Mouse (Mus musculus): ENCODE data around the gene Gm3298. TPM values are rescaled to one million over a fixed set of nuclear protein-coding genes. Genes with fewer than 3 reads are reported as not detected.
"Not testable (repeated sequence)": the region's sequence is repeated elsewhere in the genome, so short reads cannot be mapped to it uniquely, and the experiment has no call there.

The Gm3298 gene
- not detected in 2 replicates for polyA plus RNA-seq (2016; fragmentation: Nextera tagmentation; extraction: Ambion mirVana)

DNA sequence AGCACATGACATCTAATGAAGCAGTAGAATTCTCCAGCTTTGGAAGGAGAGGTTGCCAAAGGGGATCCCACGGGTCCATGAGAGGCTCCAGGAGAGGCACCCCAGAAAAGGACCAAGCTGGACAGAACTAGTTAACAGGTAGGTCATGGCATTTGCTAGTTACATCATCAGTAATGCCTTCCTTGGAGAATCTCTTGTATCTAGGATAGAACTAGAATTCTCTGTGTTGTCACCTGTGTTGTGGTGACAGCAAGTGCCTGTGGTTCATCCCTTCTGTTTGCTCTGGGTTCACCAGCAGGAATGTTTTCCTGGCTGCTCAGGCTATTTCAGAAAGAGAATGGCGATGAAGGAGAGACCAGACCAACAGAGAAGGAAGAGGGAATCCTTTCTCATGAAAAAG, at the start of gene Gm3298:
Gene Gm3298 (plus strand): TSS at position 301 of the 400 bp plus-strand sequence.
- not testable (repeated sequence) for H3K27me3 ChIP-seq (ENCODE audit: low read depth, poor library complexity, severe bottlenecking); H3K9me3 ChIP-seq (replicated peaks); H3K27ac ChIP-seq (replicated peaks); DNase-seq (ENCODE audit: low spot score); H3K4me3 ChIP-seq; H3K4me1 ChIP-seq; H3K36me3 ChIP-seq
- 64% methylated on average over 1 of the region's 2 CpGs for WGBS

DNA sequence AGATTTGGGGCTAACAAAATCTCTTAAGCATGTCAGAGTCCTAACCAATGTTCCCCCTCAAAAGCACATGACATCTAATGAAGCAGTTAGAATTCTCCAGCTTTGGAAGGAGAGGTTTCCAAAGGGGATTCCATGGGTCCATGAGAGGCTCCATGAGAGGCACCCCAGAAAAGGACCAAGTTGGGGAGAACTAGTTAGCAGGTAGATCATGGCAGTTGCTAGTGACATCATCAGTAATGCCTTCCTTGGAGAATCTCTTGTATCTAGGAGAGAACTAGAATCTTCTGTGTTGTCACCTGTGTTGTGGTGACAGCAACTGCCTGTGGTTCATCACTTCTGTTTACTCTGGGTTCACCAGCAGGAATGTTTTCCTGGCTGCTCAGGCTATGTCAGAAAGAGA, 32.1 kb upstream of the Gm3298 start, which contains the start of gene Gm8297:
Gene Gm8297 (plus strand): TSS at position 301 of the 400 bp plus-strand sequence.
- not testable (repeated sequence) for H3K4me1 ChIP-seq; H3K27me3 ChIP-seq (ENCODE audit: low read depth, poor library complexity, severe bottlenecking); H3K36me3 ChIP-seq; DNase-seq (ENCODE audit: low spot score); H3K9me3 ChIP-seq (replicated peaks); H3K27ac ChIP-seq (replicated peaks); H3K4me3 ChIP-seq

DNA sequence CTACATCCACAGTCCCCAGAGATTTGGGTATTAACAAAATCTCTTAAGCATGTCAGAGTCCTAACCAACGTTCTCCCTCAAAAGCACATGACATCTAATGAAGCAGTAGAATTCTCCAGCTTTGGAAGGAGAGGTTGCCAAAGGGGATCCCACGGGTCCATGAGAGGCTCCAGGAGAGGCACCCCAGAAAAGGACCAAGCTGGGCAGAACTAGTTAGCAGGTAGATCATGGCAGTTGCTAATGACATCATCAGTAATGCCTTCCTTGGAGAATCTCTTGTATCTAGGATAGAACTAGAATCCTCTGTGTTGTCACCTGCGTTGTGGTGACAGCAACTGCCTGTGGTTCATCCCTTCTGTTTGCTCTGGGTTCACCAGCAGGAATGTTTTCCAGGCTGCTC, 34.6 kb downstream of the Gm3298 start, which contains the start of gene 4930555G01Rik:
Gene 4930555G01Rik (plus strand): TSS at position 301 of the 400 bp plus-strand sequence.
- H3K4me3 ChIP-seq; H3K36me3 ChIP-seq; H3K4me1 ChIP-seq; H3K9me3 ChIP-seq (replicated peaks); H3K27me3 ChIP-seq (ENCODE audit: low read depth, poor library complexity, severe bottlenecking); H3K27ac ChIP-seq (replicated peaks); DNase-seq (ENCODE audit: low spot score): not testable (repeated sequence)
- WGBS, result no CpG with 5 or more reads among the region's 3 CpGs

Other genes with a start within 250 kb of the Gm3298 start
- gene Gm9602, start 239.6 kb upstream of the Gm3298 start, polyA plus RNA-seq (2016; fragmentation: Nextera tagmentation; extraction: Ambion mirVana), result not detected in 2 replicates
- gene Gm3269, start 177.8 kb upstream of the Gm3298 start, polyA plus RNA-seq (2016; fragmentation: Nextera tagmentation; extraction: Ambion mirVana), result not detected in 2 replicates
- gene Gm3264, start 160.3 kb upstream of the Gm3298 start, polyA plus RNA-seq (2016; fragmentation: Nextera tagmentation; extraction: Ambion mirVana), result 1.4 TPM in 1 of 2 replicates, not detected in the other
- 0.20 TPM in 1 of 2 replicates, not detected in the other for gene Gm3278, start 123.5 kb upstream of the Gm3298 start, polyA plus RNA-seq (2016; fragmentation: Nextera tagmentation; extraction: Ambion mirVana)
- not detected in 2 replicates for gene Gm8297, start 32.0 kb upstream of the Gm3298 start, polyA plus RNA-seq (2016; fragmentation: Nextera tagmentation; extraction: Ambion mirVana)
- not detected in 2 replicates for gene 4930555G01Rik, start 34.7 kb downstream of the Gm3298 start, polyA plus RNA-seq (2016; fragmentation: Nextera tagmentation; extraction: Ambion mirVana)
- 1.2 and 1.7 TPM in 2 replicates for gene Gm8281, start 55.1 kb downstream of the Gm3298 start, polyA plus RNA-seq (2016; fragmentation: Nextera tagmentation; extraction: Ambion mirVana)
- gene Gm8279, start 115.6 kb downstream of the Gm3298 start, polyA plus RNA-seq (2016; fragmentation: Nextera tagmentation; extraction: Ambion mirVana), result not detected in 2 replicates
- gene Gm3317, start 148.6 kb downstream of the Gm3298 start, polyA plus RNA-seq (2016; fragmentation: Nextera tagmentation; extraction: Ambion mirVana), result not detected in 2 replicates
- not detected in 2 replicates for gene Gm8271, start 169.9 kb downstream of the Gm3298 start, polyA plus RNA-seq (2016; fragmentation: Nextera tagmentation; extraction: Ambion mirVana)
- gene Gm3526, start 244.7 kb downstream of the Gm3298 start, polyA plus RNA-seq (2016; fragmentation: Nextera tagmentation; extraction: Ambion mirVana), result not detected in 2 replicates